Mouse (Mus musculus) liver, adult 2 months (tissue): ENCODE results near the gene Hhipl1. TPM values are rescaled to one million over a fixed set of nuclear protein-coding genes. Genes with fewer than 3 reads are reported as not detected.

Experiments
- DNase-seq: peaks from one replicate; pipeline ENCODE4 v3.0.0-alpha.2; 2011; ENCODE audit warnings: low read depth, low spot score; ENCODE audit errors: extremely low read depth
- H3K27ac ChIP-seq: fragments of 200-500 bp; replicated peaks from 2 replicates; pipeline ENCODE4 v1.5.1; 2012; ENCODE audit warnings: low read depth, mild to moderate bottlenecking, control low read depth, inconsistent platforms, low read length; ENCODE audit not compliant: insufficient read depth
- H3K27me3 ChIP-seq: fragments of 200-500 bp; 2 replicates; pipeline ENCODE4 v1.6.1; 2012; ENCODE audit warnings: mild to moderate bottlenecking, moderate library complexity, low read length, inconsistent platforms; ENCODE audit not compliant: control insufficient read depth, insufficient read depth
- H3K36me3 ChIP-seq: fragments of 200-500 bp; 2 replicates; pipeline ENCODE4 v1.6.1; 2012; ENCODE audit warnings: low read length, inconsistent platforms; ENCODE audit not compliant: control insufficient read depth, insufficient read depth
- H3K4me1 ChIP-seq: fragments of 200-500 bp; 2 replicates; pipeline ENCODE4 v1.6.1; 2011; ENCODE audit warnings: low read length; ENCODE audit not compliant: control insufficient read depth, insufficient read depth
- H3K4me3 ChIP-seq: fragments of 200-500 bp; 2 replicates; pipeline ENCODE4 v1.5.1; 2011; ENCODE audit warnings: low read depth, mild to moderate bottlenecking, control low read depth, low read length, moderate library complexity; ENCODE audit not compliant: insufficient read depth
- H3K79me2 ChIP-seq: fragments of 200-500 bp; 2 replicates; pipeline ENCODE4 v1.6.1; 2012; ENCODE audit warnings: inconsistent platforms, mild to moderate bottlenecking, low read length, moderate library complexity; ENCODE audit not compliant: control insufficient read depth, insufficient read depth
- H3K9ac ChIP-seq: fragments of 200-500 bp; 2 replicates; pipeline ENCODE4 v1.6.1; 2012; ENCODE audit warnings: low read depth, mild to moderate bottlenecking, control low read depth, inconsistent platforms, low read length
- CTCF ChIP-seq: fragments of 200-500 bp; IDR thresholded peaks from 2 replicates; pipeline ENCODE4 v1.5.1; 2011; ENCODE audit warnings: low read depth, low read length, control low read depth
- POLR2A ChIP-seq: fragments of 200-500 bp; IDR thresholded peaks from 2 replicates; pipeline ENCODE4 v1.6.1; 2011; ENCODE audit warnings: low read length, control low read depth; ENCODE audit not compliant: insufficient read depth; ENCODE audit errors: extremely low read depth
- WGBS: fragments of 180-500 bp; shearing (Covaris S2); methylation state at CpG from one replicate; pipeline ENCODE4 v1.1.7; 2018; 5-methylcytosine and 5-hydroxymethylcytosine counted together
- polyA plus RNA-seq: library from polyadenylated mRNA; depleted of rRNA; stranded (reverse); fragments of >200 nt; gene quantifications from 2 replicates; pipeline ENCODE4 v1.2.3, GENCODE M21; 2012
- total RNA-seq: library from RNA; depleted of rRNA; stranded (reverse); fragments of >200 nt; gene quantifications from 2 replicates; pipeline ENCODE4 v1.2.3, GENCODE M21; 2014

The Hhipl1 gene
- total and polyA plus RNA-seq, 2 experiments = 0.50 to 0.55 TPM

- Histone ChIP-seq H3K4me1 (no peaks in the 10 kb centered on the region), H3K4me3 (no peak overlapping the region), H3K9ac (no peak overlapping the region), H3K79me2 (no peaks in the 10 kb centered on the region), H3K36me3 (no peaks in the 10 kb centered on the region), H3K27ac (no peak overlapping the region), H3K27me3 (peaks cover 10% of the 10 kb centered on the region)
- no peak for TF ChIP-seq POLR2A
- no peak for TF ChIP-seq CTCF
- no peak for DNase-seq
- 15% methylated on average over 37 of the region's 37 CpGs for whole genome bisulfite sequencing
Measured at GRCm38 (mm10) chr12:108318499-108318898, 12.4 kb downstream of the Hhipl1 start.

- Histone ChIP-seq H3K9ac (no peak overlapping the region), H3K4me1 (no peaks in the 10 kb centered on the region), H3K36me3 (no peaks in the 10 kb centered on the region), H3K27ac (no peak overlapping the region), H3K4me3 (no peak overlapping the region), H3K79me2 (no peaks in the 10 kb centered on the region), H3K27me3 (peaks cover 10% of the 10 kb centered on the region)
- TF ChIP-seq CTCF (no peak), POLR2A (no peak)
- no peak for DNase-seq
- WGBS = 33% methylated on average over 8 of the region's 8 CpGs
Measured at GRCm38 (mm10) chr12:108320096-108320495, 14.0 kb downstream of the Hhipl1 start.

DNA sequence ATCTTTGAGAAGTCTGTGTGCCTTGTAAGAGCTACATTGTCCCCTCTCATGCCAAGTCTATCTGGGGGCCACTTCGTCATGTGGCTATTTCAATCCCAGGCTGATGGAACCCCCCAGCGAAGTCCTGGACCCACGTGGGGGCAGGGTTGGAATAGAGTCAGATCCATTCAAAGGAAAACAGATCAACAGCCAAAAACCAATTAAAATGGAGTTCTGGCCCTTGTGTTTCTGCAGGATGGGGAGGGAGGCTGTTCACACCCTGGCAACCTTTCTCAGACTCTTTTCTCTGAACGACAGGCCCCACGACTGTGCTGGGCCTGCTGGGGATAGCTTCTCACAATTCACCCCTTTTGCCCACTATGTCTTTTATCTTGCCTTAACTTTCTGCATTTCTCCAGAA lies 20.3 kb downstream of the Hhipl1 start:
- no peak for DNase-seq
- peaks cover 6% of the 10 kb centered on the region for H3K27me3 ChIP-seq
- H3K4me1 ChIP-seq = peaks cover 3% of the 10 kb centered on the region; the same call in 1 of the 2 replicates
- H3K4me3 ChIP-seq = no peak overlapping the region
- no peak overlapping the region for H3K9ac ChIP-seq
- no peak overlapping the region for H3K27ac ChIP-seq
- H3K79me2 ChIP-seq = no peaks in the 10 kb centered on the region
- no peaks in the 10 kb centered on the region for H3K36me3 ChIP-seq
- 47% methylated on average over 5 of the region's 5 CpGs for WGBS
- no peak for TF ChIP-seq CTCF

DNA sequence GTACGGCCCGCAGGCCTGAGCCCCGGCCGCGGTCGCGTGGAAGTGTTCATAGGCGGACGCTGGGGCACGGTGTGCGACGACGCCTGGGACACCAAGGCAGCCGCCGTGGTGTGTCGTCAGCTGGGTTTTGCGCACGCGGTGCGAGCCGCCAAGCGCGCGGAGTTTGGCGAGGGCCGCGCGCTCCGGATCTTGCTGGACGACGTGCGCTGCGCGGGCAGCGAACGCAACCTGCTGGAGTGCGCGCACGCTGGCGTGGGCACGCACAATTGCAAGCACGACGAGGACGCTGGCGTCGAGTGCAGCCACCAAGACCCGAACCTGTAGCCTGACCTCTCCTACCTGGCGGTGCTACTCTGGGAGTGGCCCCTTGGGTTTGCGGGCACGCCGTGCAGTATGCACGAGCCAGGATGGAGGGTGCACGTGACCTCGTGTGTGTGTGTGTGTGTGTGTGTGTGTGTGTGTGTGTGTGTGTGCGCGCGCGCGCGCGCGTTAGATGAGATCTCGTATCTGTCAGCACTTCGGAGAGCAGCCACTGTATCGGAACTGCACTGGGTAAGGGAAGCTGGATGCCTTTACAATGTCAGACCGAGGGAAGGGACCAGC lies 21.9 kb downstream of the Hhipl1 start:
- Histone ChIP-seq H3K4me1 (peaks cover 5% of the 10 kb centered on the region; the same call in 1 of the 2 replicates), H3K27me3 (peaks cover 6% of the 10 kb centered on the region), H3K27ac (no peak overlapping the region), H3K4me3 (peak overlapping the region; percentile 37; the same call in 1 of the 2 replicates), H3K79me2 (no peaks in the 10 kb centered on the region), H3K36me3 (no peaks in the 10 kb centered on the region), H3K9ac (peak overlapping the region; percentile 43; the same call in 1 of the 2 replicates)
- WGBS = 4% methylated on average over 64 of the region's 66 CpGs
- no peak for DNase-seq
- TF ChIP-seq POLR2A (no peak), CTCF (no peak)

GRCm38 (mm10) chr12:108333056-108333455 lies 27.0 kb downstream of the Hhipl1 start:
- Histone ChIP-seq H3K9ac (no peak overlapping the region), H3K4me1 (peaks cover 4% of the 10 kb centered on the region), H3K4me3 (no peak overlapping the region), H3K27me3 (peaks cover 3% of the 10 kb centered on the region), H3K27ac (no peak overlapping the region), H3K79me2 (no peaks in the 10 kb centered on the region), H3K36me3 (no peaks in the 10 kb centered on the region)
- TF ChIP-seq POLR2A = no peak
- TF ChIP-seq CTCF = peak; percentile 95
- DNase-seq = peak; percentile 53
- WGBS = 3% methylated on average over 16 of the region's 16 CpGs

DNA sequence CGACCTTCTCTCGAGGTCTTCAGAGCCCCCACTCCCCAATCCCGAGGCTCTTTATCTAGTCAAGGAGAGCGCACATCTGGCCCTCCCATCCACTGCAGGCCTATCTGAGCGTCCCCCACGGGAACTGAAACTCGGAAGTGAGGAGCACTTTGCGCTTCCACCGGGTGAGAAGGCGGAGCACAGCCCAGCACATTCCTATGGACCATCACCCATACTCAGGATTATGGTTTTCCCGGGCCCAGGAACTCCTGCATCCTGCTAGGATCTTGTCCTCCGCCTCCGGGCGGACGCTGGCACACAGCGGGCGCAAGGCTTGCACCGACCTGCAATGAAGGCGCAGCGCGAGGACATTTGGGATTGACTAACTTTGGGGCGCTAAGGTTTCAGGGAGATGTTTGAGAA lies 27.4 kb downstream of the Hhipl1 start:
- Histone ChIP-seq H3K27me3 (peaks cover 3% of the 10 kb centered on the region; the same call in 1 of the 2 replicates), H3K4me3 (peak overlapping the region; percentile 55), H3K4me1 (peaks cover 4% of the 10 kb centered on the region), H3K27ac (peak overlapping the region; percentile 14), H3K36me3 (no peaks in the 10 kb centered on the region), H3K79me2 (no peaks in the 10 kb centered on the region), H3K9ac (peak overlapping the region; percentile 19)
- DNase-seq = no peak
- TF ChIP-seq CTCF = no peak
- TF ChIP-seq POLR2A = no peak
- WGBS = under 1% methylated on average over 22 of the region's 22 CpGs
